Mouse (Mus musculus) MEL (cell line): ENCODE measurements at regions not wholly inside any gene's neighbourhood (a gene's known extent, or its start where the extent isn't known, plus 50 kb on each side); places are given as distances from the start of the nearest gene placed in this dataset.

ENCODE experiments used
- DNase-seq: peaks from one replicate; pipeline ENCODE4 v3.0.0; 2011; ENCODE audit warnings: low read depth, low spot score
- H3K27ac ChIP-seq: 2 replicates; pipeline ENCODE4 v1.5.1; 2012; ENCODE audit warnings: low read depth, mild to moderate bottlenecking, control low read depth, low read length, moderate library complexity; ENCODE audit not compliant: control insufficient read depth
- H3K27me3 ChIP-seq, 2 experiments: fragments of 150-350 bp in 1 of 2; sonication (generic) in 1 of 2; 2 replicates each; pipeline ENCODE4 v1.6.1; 2012; ENCODE audit warnings: low read length in 2 of 2, mild to moderate bottlenecking in 2 of 2, improper control_type of control experiment in 1 of 2, moderate library complexity in 1 of 2; ENCODE audit not compliant: insufficient read depth in 2 of 2, control insufficient read depth in 1 of 2
- H3K36me3 ChIP-seq, 2 experiments: 2 replicates each; pipeline ENCODE4 v1.6.1; 2012 to 2014; ENCODE audit warnings: low read length in 2 of 2, improper control_type of control experiment in 1 of 2, inconsistent platforms in 1 of 2, mild to moderate bottlenecking in 1 of 2; ENCODE audit not compliant: insufficient read depth in 2 of 2, control insufficient read depth in 1 of 2
- H3K4me1 ChIP-seq, 2 experiments: fragments of 150-350 bp in 1 of 2; sonication (generic) in 1 of 2; 2 replicates each; pipeline ENCODE4 v1.6.1; 2012; ENCODE audit warnings: low read length in 2 of 2, improper control_type of control experiment in 1 of 2, mild to moderate bottlenecking in 1 of 2; ENCODE audit not compliant: insufficient read depth in 2 of 2, control insufficient read depth in 1 of 2
- H3K4me3 ChIP-seq, 2 experiments: fragments of 150-350 bp in 1 of 2; sonication (generic) in 1 of 2; 2 replicates each; pipeline ENCODE4 v1.5.1; 2012; ENCODE audit warnings: low read depth in 2 of 2, low read length in 2 of 2, mild to moderate bottlenecking in 2 of 2, moderate library complexity in 2 of 2, control low read depth in 1 of 2, improper control_type of control experiment in 1 of 2; ENCODE audit not compliant: control insufficient read depth in 1 of 2, insufficient read depth in 1 of 2
- H3K79me2 ChIP-seq: 2 replicates; pipeline ENCODE4 v1.6.1; 2012; ENCODE audit warnings: mild to moderate bottlenecking, low read length, moderate library complexity; ENCODE audit not compliant: control insufficient read depth, poor library complexity, insufficient read depth
- H3K9ac ChIP-seq: 2 replicates; pipeline ENCODE4 v1.6.1; 2012; ENCODE audit warnings: low read depth, mild to moderate bottlenecking, control low read depth, low read length, moderate library complexity; ENCODE audit not compliant: control insufficient read depth, poor library complexity, severe bottlenecking
- H3K9me3 ChIP-seq: fragments of 150-350 bp; sonication (generic); replicated peaks from 2 replicates; pipeline ENCODE4 v1.6.1; 2012; ENCODE audit warnings: mild to moderate bottlenecking, low read length, improper control_type of control experiment, moderate library complexity; ENCODE audit not compliant: insufficient read depth
- CTCF ChIP-seq, 3 experiments: IDR thresholded peaks in 2 of 3; conservative IDR thresholded peaks in 1 of 3; 2 replicates each; pipeline ENCODE4 v1.5.1; 2011 to 2012; ENCODE audit warnings: low read length in 3 of 3, low read depth in 2 of 3, mild to moderate bottlenecking in 2 of 3, improper control_type of control experiment in 1 of 3, inconsistent platforms in 1 of 3, mixed read lengths in 1 of 3, moderate library complexity in 1 of 3; ENCODE audit not compliant: control insufficient read depth in 1 of 3, insufficient read depth in 1 of 3, poor library complexity in 1 of 3, severe bottlenecking in 1 of 3
- E2F4 ChIP-seq: IDR thresholded peaks from 2 replicates; pipeline ENCODE4 v1.6.1; 2011; ENCODE audit warnings: low read depth, low read length, improper control_type of control experiment, borderline replicate concordance
- ELF1 ChIP-seq: IDR thresholded peaks from 2 replicates; pipeline ENCODE4 v1.6.1; 2014; ENCODE audit warnings: low read depth, mild to moderate bottlenecking, inconsistent platforms, low read length, improper control_type of control experiment, moderate library complexity
- EP300 ChIP-seq, 2 experiments: IDR thresholded peaks; 2 replicates each; pipeline ENCODE4 v1.6.1; 2011; ENCODE audit warnings: improper control_type of control experiment in 2 of 2, low read length in 2 of 2, low read depth in 1 of 2, mild to moderate bottlenecking in 1 of 2
- ETS1 ChIP-seq: IDR thresholded peaks from 2 replicates; pipeline ENCODE4 v1.6.1; 2012; ENCODE audit warnings: low read depth, mild to moderate bottlenecking, inconsistent platforms, low read length, improper control_type of control experiment, moderate library complexity
- MAFK ChIP-seq: IDR thresholded peaks from 2 replicates; pipeline ENCODE4 v1.6.1; 2011; ENCODE audit warnings: low read depth, mild to moderate bottlenecking, low read length, improper control_type of control experiment, borderline replicate concordance
- MEF2A ChIP-seq: IDR thresholded peaks from 2 replicates; pipeline ENCODE4 v1.6.1; 2014; ENCODE audit warnings: low read depth, mild to moderate bottlenecking, inconsistent platforms, low read length, improper control_type of control experiment; ENCODE audit not compliant: poor library complexity, insufficient replicate concordance, severe bottlenecking; ENCODE audit errors: extremely low read depth
- MYB ChIP-seq: IDR thresholded peaks from 2 replicates; pipeline ENCODE4 v1.6.1; 2011; ENCODE audit warnings: mild to moderate bottlenecking, low read depth, low read length, improper control_type of control experiment
- POLR2AphosphoS2 ChIP-seq: IDR thresholded peaks from 2 replicates; pipeline ENCODE4 v1.6.1; 2011; ENCODE audit warnings: low read length, improper control_type of control experiment
- RCOR1 ChIP-seq: IDR thresholded peaks from 2 replicates; pipeline ENCODE4 v1.6.1; 2012; ENCODE audit warnings: low read depth, mild to moderate bottlenecking, inconsistent platforms, low read length, improper control_type of control experiment
- SIN3A ChIP-seq: IDR thresholded peaks from 2 replicates; pipeline ENCODE4 v1.6.1; 2012; ENCODE audit warnings: low read length, improper control_type of control experiment, inconsistent platforms
- TAL1 ChIP-seq: IDR thresholded peaks from 2 replicates; pipeline ENCODE4 v1.6.1; 2012; ENCODE audit warnings: mild to moderate bottlenecking, inconsistent platforms, low read length, moderate library complexity, mixed read lengths
- TCF12 ChIP-seq: IDR thresholded peaks from 2 replicates; pipeline ENCODE4 v1.6.1; 2014; ENCODE audit warnings: low read depth, mild to moderate bottlenecking, inconsistent platforms, low read length, improper control_type of control experiment, moderate library complexity
- USF2 ChIP-seq, 2 experiments: IDR thresholded peaks; 2 replicates each; pipeline ENCODE4 v1.6.1; 2011 to 2012; ENCODE audit warnings: improper control_type of control experiment in 2 of 2, low read length in 2 of 2, borderline replicate concordance in 1 of 2, inconsistent platforms in 1 of 2, low read depth in 1 of 2, mild to moderate bottlenecking in 1 of 2; ENCODE audit not compliant: insufficient read depth in 1 of 2
- ZMIZ1 ChIP-seq: IDR thresholded peaks from 2 replicates; pipeline ENCODE4 v1.6.1; 2012; ENCODE audit warnings: low read depth, mild to moderate bottlenecking, inconsistent platforms, low read length, improper control_type of control experiment, moderate library complexity

GRCm38 (mm10) chr1:81933064-81933463 is 299.8 kb upstream of the Gm9747 start:
- Histone ChIP-seq H3K27me3 (no peaks in the 10 kb centered on the region), H3K79me2 (no peaks in the 10 kb centered on the region), H3K4me3 (no peak overlapping the region), H3K9ac (no peak overlapping the region), H3K36me3 (no peaks in the 10 kb centered on the region), H3K27ac (no peak overlapping the region), H3K4me1 (no peaks in the 10 kb centered on the region), H3K9me3 (no peaks in the 10 kb centered on the region)
- DNase-seq, result no peak
- TF ChIP-seq USF2 (IDR thresholded peaks at IDR 0.05; ENCODE audit: borderline replicate concordance in 1 of 2, insufficient read depth in 1 of 2, low read depth in 1 of 2, low read length in 2 of 2) (no peak), MAFK (no peak), ZMIZ1 (no peak), TAL1 (no peak), TCF12 (no peak), E2F4 (no peak), ETS1 (no peak), EP300 (IDR thresholded peaks at IDR 0.05; ENCODE audit: low read depth in 1 of 2, low read length in 2 of 2) (no peak), RCOR1 (no peak), CTCF (IDR thresholded peaks at IDR 0.05 in 2 of 3, conservative IDR thresholded peaks at IDR 0.05 in 1 of 3; ENCODE audit: control insufficient read depth in 1 of 3, insufficient read depth in 1 of 3, low read depth in 2 of 3, low read length in 3 of 3, poor library complexity in 1 of 3, severe bottlenecking in 1 of 3) (no peak), ELF1 (no peak), POLR2AphosphoS2 (no peak), MEF2A (no peak), SIN3A (no peak)

- H3K4me1 ChIP-seq, result no peaks in the 10 kb centered on the region
- H3K27me3 ChIP-seq, result no peaks in the 10 kb centered on the region
- no peak for DNase-seq
- no peak overlapping the region for H3K9ac ChIP-seq
- no peak for TF ChIP-seq ETS1
- TF ChIP-seq SIN3A, result no peak
- TF ChIP-seq MYB, result no peak
- TF ChIP-seq RCOR1, result no peak
- TF ChIP-seq, all 39 proteins: peak for 0
- no peaks in the 10 kb centered on the region for H3K79me2 ChIP-seq
- H3K4me3 ChIP-seq, result no peak overlapping the region
- H3K9me3 ChIP-seq, result no peaks in the 10 kb centered on the region
- no peaks in the 10 kb centered on the region for H3K36me3 ChIP-seq
- no peak overlapping the region for H3K27ac ChIP-seq
Observed at GRCm38 (mm10) chr1:81945236-81945635, 287.7 kb upstream of the Gm9747 start.
